Mouse (Mus musculus) brain, embryonic 14.5 days (tissue): ENCODE measurements around the gene S1pr5.

ENCODE experiments used
- CTCF ChIP-seq: fragments of 200-500 bp; IDR thresholded peaks from 2 replicates; pipeline ENCODE4 v1.5.1; 2012; ENCODE audit warnings: inconsistent platforms, mild to moderate bottlenecking, moderate library complexity, borderline replicate concordance; ENCODE audit not compliant: insufficient read depth, insufficient read length; ENCODE audit errors: extremely low read depth
- POLR2A ChIP-seq: fragments of 200-500 bp; IDR thresholded peaks from 2 replicates; pipeline ENCODE4 v1.6.1; 2012; ENCODE audit warnings: mild to moderate bottlenecking, inconsistent platforms, borderline replicate concordance; ENCODE audit not compliant: poor library complexity, insufficient read depth, insufficient read length, severe bottlenecking; ENCODE audit errors: extremely low read depth

DNA sequence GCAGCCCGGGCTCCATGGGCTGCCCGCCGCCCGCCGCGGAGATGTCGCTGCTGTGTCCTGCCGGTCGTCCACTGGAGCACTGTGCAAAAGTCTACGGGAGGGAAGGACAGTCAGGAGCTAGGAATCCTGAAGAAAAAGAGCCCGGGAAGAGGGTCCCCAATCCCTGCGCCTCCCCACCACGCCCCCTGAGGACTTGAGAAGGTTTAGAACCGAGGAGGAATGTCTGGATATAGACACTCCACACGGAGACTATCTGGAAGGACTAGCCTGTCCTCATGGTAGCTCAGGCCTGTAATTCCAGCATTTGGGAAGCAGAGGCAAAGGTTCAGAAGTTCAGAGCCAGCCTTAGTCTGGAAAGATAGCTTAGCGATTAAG is 3.1 kb downstream of the S1pr5 start:
- no peak for TF ChIP-seq CTCF
- TF ChIP-seq POLR2A: no peak
